Comparison of ENCODE assay signal across 10 mouse cellular contexts in genomic region chr9:32721081-32721480, GRCm38 (mm10).
DNase-seq lines count a peak whose midpoint lies in the region; ATAC-seq and TF ChIP-seq lines count a peak whose summit lies in the region.
"Had no signal": no experiment of that assay in that cellular context is flagged by ENCODE, and none has a peak within 500 bp of the region (broad histone marks: within the 10 kb centered on the region; RNA-seq: fewer than 3 reads in every experiment).

No protein-coding gene starts in this region.

- peak; percentile 5; the same call in 1 of the 2 replicates for TF ChIP-seq CTCF in gastrocnemius, adult 2 months (IDR thresholded peaks at IDR 0.05)

- 37% methylated on average over 2 of the region's 2 CpGs for WGBS in kidney, embryonic 15.5 days

- H3K4me3 ChIP-seq in gastrocnemius, adult 2 months, result peak overlapping the region; percentile 38
- H3K4me3 ChIP-seq in kidney, embryonic 15.5 days (replicated peaks), result no peak overlapping the region
- H3K4me3 ChIP-seq in brown adipose tissue, adult 24 weeks (ENCODE audit: insufficient read depth, low read depth, low read length), result no peak overlapping the region
- H3K4me3 ChIP-seq: erythroblast, embryonic 14.5 days had no signal

- H3K27ac ChIP-seq in gastrocnemius, adult 2 months, result peak overlapping the region; percentile 70
- peak overlapping the region; percentile 69 for H3K27ac ChIP-seq in kidney, embryonic 15.5 days
- H3K27ac ChIP-seq in brown adipose tissue, adult 24 weeks (replicated peaks; ENCODE audit: low read depth, low read length), result peak overlapping the region; percentile 45

- H3K4me1 ChIP-seq in kidney, embryonic 15.5 days, result peaks cover 69% of the 10 kb centered on the region
- peaks cover 57% of the 10 kb centered on the region for H3K4me1 ChIP-seq in brown adipose tissue, adult 24 weeks (ENCODE audit: control insufficient read depth, insufficient read depth, insufficient read length, low read length)

- DNase-seq in gastrocnemius, adult 2 months, result no peak
- no peak for DNase-seq in gastrocnemius, postnatal 4 days (ENCODE audit: low spot score in 2 of 2)
- no peak for DNase-seq in kidney, adult 11 months
- DNase-seq in hindlimb bud, embryonic 11.5 days (ENCODE audit: extremely low spot score, low read depth, low spot score), result peak; percentile 64
- no peak for DNase-seq in left cerebral cortex, postnatal 25 days (ENCODE audit: low spot score in 2 of 2)
- no peak for DNase-seq in ovary, postnatal 10 days (ENCODE audit: low spot score)
- DNase-seq: thymus, postnatal 25 days had no signal

- no peaks in the 10 kb centered on the region for H3K27me3 ChIP-seq in kidney, embryonic 15.5 days

- no peaks in the 10 kb centered on the region for H3K36me3 ChIP-seq in kidney, embryonic 15.5 days

- no peak overlapping the region for H3K9ac ChIP-seq in kidney, embryonic 15.5 days

- intact Hi-C loops in gastrocnemius, adult 2 months (cut with DNase I), result no loop called here
- intact Hi-C loops in left cerebral cortex, postnatal 25 days (cut with DNase I), result no loop called here

- ATAC-seq in kidney, embryonic 15.5 days (replicated peaks; ENCODE audit: low FRiP score), result peak; percentile 63

- H3K9me3 ChIP-seq in kidney, embryonic 15.5 days (replicated peaks), result no peaks in the 10 kb centered on the region

- no peak overlapping the region for H3K4me2 ChIP-seq in kidney, embryonic 15.5 days
